Mouse (Mus musculus) neural tube, embryonic 12.5 days (tissue): Measurements from ENCODE around the gene Ceacam10. TPM values are rescaled to one million over a fixed set of nuclear protein-coding genes. Genes with fewer than 3 reads are reported as not detected.

Experiments
- ATAC-seq: fragments of 200-750 bp; cut with Nextera tagmentation; 2 replicates; pipeline ENCODE4 v1.8.0; 2017; ENCODE audit warnings: low read depth, mild to moderate bottlenecking, moderate TSS enrichment, moderate library complexity; ENCODE audit not compliant: low FRiP score
- H3K27ac ChIP-seq: fragments of 300-500 bp; sonication (generic); 2 replicates; pipeline ENCODE4 v1.5.1; 2016
- H3K27me3 ChIP-seq: fragments of 300-500 bp; sonication (generic); replicated peaks from 2 replicates; pipeline ENCODE4 v1.6.1; 2016; ENCODE audit warnings: mild to moderate bottlenecking
- H3K36me3 ChIP-seq: fragments of 300-500 bp; sonication (generic); 2 replicates; pipeline ENCODE4 v1.6.1; 2016; ENCODE audit warnings: mild to moderate bottlenecking
- H3K4me1 ChIP-seq: fragments of 300-500 bp; sonication (generic); 2 replicates; pipeline ENCODE4 v1.6.1; 2016
- H3K4me2 ChIP-seq: fragments of 300-500 bp; sonication (generic); replicated peaks from 2 replicates; pipeline ENCODE4 v1.6.1; 2016; ENCODE audit warnings: mild to moderate bottlenecking
- H3K4me3 ChIP-seq: fragments of 300-500 bp; sonication (generic); 2 replicates; pipeline ENCODE4 v1.5.1; 2016
- H3K9ac ChIP-seq: fragments of 300-500 bp; sonication (generic); 2 replicates; pipeline ENCODE4 v1.6.1; 2016; ENCODE audit warnings: mild to moderate bottlenecking
- H3K9me3 ChIP-seq: fragments of 300-500 bp; sonication (generic); 2 replicates; pipeline ENCODE4 v1.6.1; 2016; ENCODE audit warnings: mild to moderate bottlenecking
- WGBS: fragments of 180-500 bp; shearing (Covaris S2); methylation state at CpG from one replicate; pipeline ENCODE4 v1.1.7; 2016; 5-methylcytosine and 5-hydroxymethylcytosine counted together
- polyA plus RNA-seq: library from polyadenylated mRNA; unstranded; fragments of >200 nt; fragmentation: Nextera tagmentation; extraction: Ambion mirVana; gene quantifications from 2 replicates; pipeline ENCODE4 v1.2.1, GENCODE M21; 2016

Ceacam10 gene
- polyA plus RNA-seq, 1 experiment from 2014 or later: not detected

DNA sequence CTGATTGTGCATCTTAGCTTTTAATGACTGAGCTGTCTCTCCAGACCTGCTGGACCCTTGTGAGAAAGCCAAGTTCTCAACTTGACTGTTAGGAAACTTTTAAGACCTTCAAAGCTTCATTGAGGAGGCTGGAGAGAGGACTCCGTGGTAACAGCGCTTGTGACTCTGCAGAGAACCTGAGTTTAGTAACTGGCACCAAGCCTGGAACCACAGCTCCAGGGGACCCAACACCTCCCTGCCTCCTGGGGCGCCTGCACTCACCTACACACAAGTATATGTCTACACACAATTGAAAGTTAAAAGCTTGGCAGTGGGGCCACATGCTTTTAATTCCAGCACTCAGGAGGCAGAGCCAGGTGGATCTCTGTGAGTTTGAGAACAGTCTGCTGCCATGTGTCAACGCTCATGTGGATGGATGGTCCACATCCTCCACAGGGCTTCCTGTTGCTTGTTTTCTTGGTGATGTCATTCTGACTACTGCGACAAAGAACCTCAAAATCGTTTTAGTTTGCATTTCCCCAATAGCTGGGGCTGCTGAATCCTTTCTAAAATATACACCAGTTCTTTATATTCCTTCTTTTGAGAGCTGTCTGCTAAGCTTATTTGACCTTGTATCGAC, 25.3 kb downstream of the Ceacam10 start:
- no peak overlapping the region for H3K27ac ChIP-seq
- no peak for ATAC-seq
- 0 out of 2 replicates have a peak, but pooled peaks cover 5% of the 10 kb centered on the region for H3K9me3 ChIP-seq

GRCm38 (mm10) chr7:24804826-24805225, 27.8 kb downstream of the Ceacam10 start:
- 69% methylated on average over 6 of the region's 6 CpGs for WGBS
- no peak for ATAC-seq

More for the DNA sequence above, 25.3 kb downstream of the Ceacam10 start:
- Histone ChIP-seq H3K4me1 (no peaks in the 10 kb centered on the region), H3K36me3 (no peaks in the 10 kb centered on the region), H3K4me3 (no peak overlapping the region), H3K27me3 (no peaks in the 10 kb centered on the region), H3K4me2 (no peak overlapping the region), H3K9ac (no peak overlapping the region)
- WGBS: 79% methylated on average over 7 of the region's 7 CpGs

DNA sequence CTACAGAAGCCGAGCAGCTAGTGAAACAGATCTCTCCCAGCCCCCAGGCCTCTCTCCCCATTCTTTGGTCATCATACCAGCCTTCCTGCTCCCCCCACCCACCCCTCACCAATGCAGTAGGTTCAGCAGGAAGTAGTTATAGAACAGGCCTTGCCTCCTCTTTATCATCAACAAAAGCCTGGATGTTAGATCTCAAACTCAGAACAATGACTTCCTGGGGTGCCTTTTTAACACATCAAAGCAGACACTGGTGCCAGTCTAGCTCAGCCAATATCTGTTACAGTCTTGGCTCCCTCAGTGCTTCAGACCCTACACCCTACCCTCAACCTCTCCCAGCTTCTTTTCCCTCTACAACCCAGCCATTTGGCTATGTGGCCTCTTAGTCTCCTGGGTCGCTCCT, 32.0 kb downstream of the Ceacam10 start:
- H3K4me1 ChIP-seq: no peaks in the 10 kb centered on the region
- H3K9ac ChIP-seq: no peak overlapping the region
- no peak for ATAC-seq
- 16% methylated on average over 2 of the region's 2 CpGs for WGBS
- H3K27ac ChIP-seq: no peak overlapping the region
- no peak overlapping the region for H3K4me3 ChIP-seq
- no peaks in the 10 kb centered on the region for H3K9me3 ChIP-seq
- H3K27me3 ChIP-seq: no peaks in the 10 kb centered on the region
- H3K36me3 ChIP-seq: no peaks in the 10 kb centered on the region
- H3K4me2 ChIP-seq: no peak overlapping the region

More at GRCm38 (mm10) chr7:24804826-24805225, 27.8 kb downstream of the Ceacam10 start:
- H3K4me2 ChIP-seq: no peak overlapping the region
- H3K9me3 ChIP-seq: no peaks in the 10 kb centered on the region
- no peaks in the 10 kb centered on the region for H3K36me3 ChIP-seq
- no peak overlapping the region for H3K27ac ChIP-seq
- no peak overlapping the region for H3K9ac ChIP-seq
- H3K4me3 ChIP-seq: no peak overlapping the region
- H3K27me3 ChIP-seq: no peaks in the 10 kb centered on the region
- no peaks in the 10 kb centered on the region for H3K4me1 ChIP-seq

DNA sequence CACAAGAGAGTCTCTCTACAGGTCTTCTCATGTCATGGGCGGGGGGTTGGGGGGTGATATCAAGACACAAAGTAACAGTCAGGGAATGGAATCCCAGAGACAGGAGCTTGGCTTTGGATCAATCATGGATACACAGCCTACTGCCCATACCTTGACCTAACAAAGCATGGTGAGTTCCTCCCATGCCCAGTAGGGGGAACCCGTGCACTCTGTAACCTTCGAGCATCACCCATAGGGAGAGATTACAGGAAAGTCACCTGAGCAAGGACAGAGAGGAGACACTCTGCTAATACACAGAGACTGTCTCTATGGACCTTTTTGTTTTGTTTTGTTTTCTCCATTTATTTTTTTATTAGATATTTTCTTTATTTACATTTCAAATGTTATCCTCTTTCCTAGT, 40.5 kb downstream of the Ceacam10 start:
- 4% methylated on average over 3 of the region's 3 CpGs for WGBS
- no peak; the same call in 1 of the 2 replicates for ATAC-seq
- H3K9me3 ChIP-seq: no peaks in the 10 kb centered on the region
- H3K4me3 ChIP-seq: no peak overlapping the region
- no peak overlapping the region for H3K27ac ChIP-seq
- H3K27me3 ChIP-seq: no peaks in the 10 kb centered on the region
- no peak overlapping the region for H3K4me2 ChIP-seq
- H3K4me1 ChIP-seq: no peaks in the 10 kb centered on the region
- H3K36me3 ChIP-seq: no peaks in the 10 kb centered on the region
- no peak overlapping the region for H3K9ac ChIP-seq

DNA sequence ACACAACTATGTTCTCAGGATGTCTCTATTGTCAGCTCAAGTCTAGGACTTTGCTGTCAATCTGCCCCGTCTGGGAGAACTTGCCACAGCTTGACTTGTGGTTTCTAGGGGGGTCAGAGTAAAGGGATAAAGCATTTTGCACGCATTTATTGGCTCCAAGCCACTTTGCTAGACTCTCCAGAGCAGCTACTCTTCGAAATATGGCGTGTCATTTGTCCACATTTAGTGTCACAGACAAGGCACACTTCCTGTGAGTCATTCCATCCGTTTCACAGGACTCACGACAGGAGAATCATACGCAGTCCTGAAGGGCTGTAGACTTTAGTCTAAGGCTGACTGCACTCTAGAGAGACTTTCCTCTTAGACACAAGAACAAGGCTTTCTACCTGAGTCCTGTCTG, 47.4 kb downstream of the Ceacam10 start:
- Histone ChIP-seq H3K4me3 (no peak overlapping the region), H3K9me3 (no peaks in the 10 kb centered on the region), H3K4me1 (no peaks in the 10 kb centered on the region), H3K27ac (no peak overlapping the region), H3K4me2 (no peak overlapping the region), H3K36me3 (no peaks in the 10 kb centered on the region), H3K9ac (no peak overlapping the region), H3K27me3 (no peaks in the 10 kb centered on the region)
- ATAC-seq: no peak
- 74% methylated on average over 7 of the region's 7 CpGs for WGBS

DNA sequence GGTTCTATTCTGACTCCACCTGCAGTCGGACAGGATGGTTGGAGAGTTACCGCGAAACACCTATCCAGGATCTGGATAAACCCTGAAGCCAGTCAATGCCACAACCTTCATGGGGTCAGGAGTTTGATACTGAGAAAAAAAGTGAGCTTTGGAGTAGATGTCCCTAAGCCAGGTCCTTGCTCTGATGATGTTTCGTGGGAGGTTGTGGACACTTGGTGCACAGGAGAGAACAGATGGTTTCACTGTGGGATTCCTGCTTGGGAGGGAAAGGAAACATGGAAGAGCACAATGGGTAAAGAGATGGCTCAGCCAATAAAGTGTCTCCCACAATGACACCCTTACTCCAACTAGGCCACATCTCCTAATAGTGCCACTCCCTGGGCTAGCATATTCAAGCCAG, 50.2 kb downstream of the Ceacam10 start:
- Histone ChIP-seq H3K4me2 (no peak overlapping the region), H3K9me3 (no peaks in the 10 kb centered on the region), H3K27ac (no peak overlapping the region), H3K27me3 (no peaks in the 10 kb centered on the region), H3K4me3 (no peak overlapping the region), H3K4me1 (no peaks in the 10 kb centered on the region), H3K9ac (no peak overlapping the region), H3K36me3 (no peaks in the 10 kb centered on the region)
- 88% methylated on average over 4 of the region's 4 CpGs for WGBS
- no peak for ATAC-seq

Other genes starting within 250 kb of the Ceacam10 start
- gene Irgq, start 246.5 kb upstream of the Ceacam10 start, polyA plus RNA-seq: 27.5 and 30.7 TPM in 2 replicates
- not detected in 2 replicates for gene Pinlyp, start 231.1 kb upstream of the Ceacam10 start, polyA plus RNA-seq
- 83.4 and 89.8 TPM in 2 replicates for gene Xrcc1, start 230.9 kb upstream of the Ceacam10 start, polyA plus RNA-seq
- gene Ethe1, start 189.7 kb upstream of the Ceacam10 start, polyA plus RNA-seq: 17.2 and 18.7 TPM in 2 replicates
- gene Zfp575, start 189.6 kb upstream of the Ceacam10 start, polyA plus RNA-seq: 4.3 and 4.5 TPM in 2 replicates
- not detected in 2 replicates for gene Phldb3, start 166.4 kb upstream of the Ceacam10 start, polyA plus RNA-seq
- 0.43 and 0.87 TPM in 2 replicates for gene Lypd3, start 140.7 kb upstream of the Ceacam10 start, polyA plus RNA-seq
- not detected in 2 replicates for gene Tex101, start 100.5 kb upstream of the Ceacam10 start, polyA plus RNA-seq
- not detected in 2 replicates for gene BC049730, start 68.0 kb upstream of the Ceacam10 start, polyA plus RNA-seq
- not detected in 2 replicates for gene Gm4763, start 50.3 kb upstream of the Ceacam10 start, polyA plus RNA-seq
- 0.22 TPM in 1 of 2 replicates, not detected in the other for gene Cd177, start 16.9 kb upstream of the Ceacam10 start, polyA plus RNA-seq
- 25.0 and 27.5 TPM in 2 replicates for gene Gm9844, start 85.0 kb downstream of the Ceacam10 start, polyA plus RNA-seq
- not detected in 2 replicates for gene Lypd4, start 92.7 kb downstream of the Ceacam10 start, polyA plus RNA-seq
- not detected in 2 replicates for gene Dmrtc2, start 92.9 kb downstream of the Ceacam10 start, polyA plus RNA-seq
- 1,340 and 1,344 TPM in 2 replicates for gene Rps19, start 107.2 kb downstream of the Ceacam10 start, polyA plus RNA-seq
- gene Cd79a, start 120.2 kb downstream of the Ceacam10 start, polyA plus RNA-seq: 0.13 and 0.32 TPM in 2 replicates
- gene Arhgef1, start 125.7 kb downstream of the Ceacam10 start, polyA plus RNA-seq: 84.4 and 89.5 TPM in 2 replicates
- gene Gm4881, start 167.3 kb downstream of the Ceacam10 start, polyA plus RNA-seq: 0.75 and 0.84 TPM in 2 replicates
- 151 and 154 TPM in 2 replicates for gene Rabac1, start 195.5 kb downstream of the Ceacam10 start, polyA plus RNA-seq
- gene Atp1a3, start 228.8 kb downstream of the Ceacam10 start, polyA plus RNA-seq: 110 and 118 TPM in 2 replicates